Mouse (Mus musculus) kidney, adult 2 months (tissue): Measurements from ENCODE around the gene Hps6. TPM values are rescaled to one million over a fixed set of nuclear protein-coding genes. Genes with fewer than 3 reads are reported as not detected.

ENCODE experiments used
- DNase-seq: peaks from one replicate; pipeline ENCODE4 v3.0.0; 2021
- H3K27ac ChIP-seq: fragments of 200-500 bp; 2 replicates; pipeline ENCODE4 v1.5.1; 2012; ENCODE audit warnings: low read depth, low read length, control low read depth, inconsistent platforms; ENCODE audit not compliant: insufficient read depth
- H3K27me3 ChIP-seq: fragments of 200-500 bp; replicated peaks from 2 replicates; pipeline ENCODE4 v1.6.1; 2012; ENCODE audit warnings: mild to moderate bottlenecking, moderate library complexity, low read length, inconsistent platforms; ENCODE audit not compliant: control insufficient read depth, insufficient read depth
- H3K36me3 ChIP-seq: fragments of 200-500 bp; 2 replicates; pipeline ENCODE4 v1.6.1; 2012; ENCODE audit warnings: mild to moderate bottlenecking, moderate library complexity, low read length, inconsistent platforms; ENCODE audit not compliant: control insufficient read depth, insufficient read depth
- H3K4me1 ChIP-seq: fragments of 200-500 bp; 2 replicates; pipeline ENCODE4 v1.6.1; 2011; ENCODE audit warnings: low read length; ENCODE audit not compliant: control insufficient read depth, insufficient read depth
- H3K4me3 ChIP-seq: fragments of 200-500 bp; 2 replicates; pipeline ENCODE4 v1.5.1; 2011; ENCODE audit warnings: mild to moderate bottlenecking, low read depth, low read length, control low read depth; ENCODE audit not compliant: insufficient read depth
- CTCF ChIP-seq: fragments of 200-500 bp; conservative IDR thresholded peaks from 2 replicates; pipeline ENCODE4 v1.5.1; 2011; ENCODE audit warnings: low read depth, mild to moderate bottlenecking, control low read depth, low read length, moderate library complexity, mixed read lengths; ENCODE audit not compliant: insufficient read depth, insufficient read length
- POLR2A ChIP-seq: fragments of 200-500 bp; IDR thresholded peaks from one replicate; pipeline ENCODE4 v1.6.1; 2011; ENCODE audit warnings: low read depth, low read length, control low read depth
- WGBS: fragments of 180-500 bp; shearing (Covaris S2); methylation state at CpG from one replicate; pipeline ENCODE4 v1.1.7; 2018; 5-methylcytosine and 5-hydroxymethylcytosine counted together
- polyA plus RNA-seq: library from polyadenylated mRNA; depleted of rRNA; stranded (reverse); fragments of >200 nt; gene quantifications from 2 replicates; pipeline ENCODE4 v1.2.3, GENCODE M21; 2012

The Hps6 gene
- polyA plus RNA-seq, 1 experiment = 4.8 TPM

DNA sequence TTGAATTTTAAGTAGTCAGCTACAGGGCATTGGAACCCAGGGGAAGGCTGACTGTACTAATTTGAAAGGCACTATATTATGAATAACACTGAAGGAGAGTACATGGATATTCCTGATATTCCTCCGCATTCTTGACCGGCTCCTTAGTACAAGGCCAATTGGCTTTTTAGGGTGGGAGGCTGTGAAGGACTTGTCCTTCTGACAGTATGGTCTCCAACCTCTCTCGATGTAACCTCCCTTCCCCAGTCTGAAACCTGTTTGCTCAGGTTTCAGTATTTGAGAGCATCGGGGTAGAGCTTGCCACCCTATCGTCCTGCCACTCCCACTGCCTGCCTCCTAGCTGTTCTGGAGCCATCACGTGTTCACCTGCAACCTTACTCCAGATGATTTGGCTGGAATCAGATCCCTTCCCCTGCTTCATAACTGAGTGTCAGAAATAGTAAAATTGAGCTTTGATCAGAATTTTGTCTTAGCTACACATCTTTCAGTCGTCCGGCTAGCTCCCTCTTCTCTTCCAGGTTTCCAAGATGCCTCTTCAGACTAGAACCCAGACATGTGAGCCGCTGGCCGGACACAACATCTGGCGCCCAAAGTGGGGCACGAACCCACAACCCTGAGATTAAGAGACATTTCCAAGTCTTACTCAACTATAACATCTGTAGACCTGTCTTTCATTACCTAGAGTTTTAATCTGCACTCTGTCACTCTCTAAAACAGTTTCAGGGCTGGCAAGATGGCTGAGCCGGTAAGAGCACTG is 9.1 kb upstream of the Hps6 start:
- TF ChIP-seq CTCF (no peak), POLR2A (no peak)
- H3K4me1 ChIP-seq = peaks cover 20% of the 10 kb centered on the region
- WGBS = 69% methylated on average over 13 of the region's 13 CpGs

DNA sequence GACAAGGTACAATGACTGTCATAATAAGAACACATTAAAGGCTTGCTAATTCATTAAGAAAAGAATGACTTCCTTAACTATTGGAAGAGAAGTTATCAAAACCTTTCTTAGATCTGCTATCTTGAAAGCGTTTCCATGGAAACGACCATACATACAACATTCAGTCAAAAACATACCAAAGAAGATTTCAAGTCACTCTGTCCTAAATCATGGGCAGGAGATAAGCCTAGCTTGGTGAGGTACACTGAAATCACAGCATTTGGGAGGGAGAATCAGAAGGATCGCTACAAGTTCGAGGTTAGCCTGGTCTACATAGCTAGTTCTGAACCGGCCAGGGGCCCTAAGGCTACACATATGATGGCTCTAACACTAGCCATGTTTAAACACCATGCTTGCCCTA is 5.9 kb upstream of the Hps6 start:
- Histone ChIP-seq H3K4me3 (peak overlapping the region; percentile 80), H3K27ac (peak overlapping the region; percentile 98), H3K36me3 (no peaks in the 10 kb centered on the region), H3K4me1 (peaks cover 20% of the 10 kb centered on the region), H3K27me3 (no peaks in the 10 kb centered on the region)
- TF ChIP-seq CTCF (no peak), POLR2A (no peak)
- no peak for DNase-seq
- 54% methylated on average over 5 of the region's 5 CpGs for WGBS

More for the DNA sequence above, 9.1 kb upstream of the Hps6 start:
- DNase-seq = peak; percentile 76
- Histone ChIP-seq H3K4me3 (no peak overlapping the region), H3K27me3 (no peaks in the 10 kb centered on the region), H3K36me3 (no peaks in the 10 kb centered on the region), H3K27ac (peak overlapping the region; percentile 97)

DNA sequence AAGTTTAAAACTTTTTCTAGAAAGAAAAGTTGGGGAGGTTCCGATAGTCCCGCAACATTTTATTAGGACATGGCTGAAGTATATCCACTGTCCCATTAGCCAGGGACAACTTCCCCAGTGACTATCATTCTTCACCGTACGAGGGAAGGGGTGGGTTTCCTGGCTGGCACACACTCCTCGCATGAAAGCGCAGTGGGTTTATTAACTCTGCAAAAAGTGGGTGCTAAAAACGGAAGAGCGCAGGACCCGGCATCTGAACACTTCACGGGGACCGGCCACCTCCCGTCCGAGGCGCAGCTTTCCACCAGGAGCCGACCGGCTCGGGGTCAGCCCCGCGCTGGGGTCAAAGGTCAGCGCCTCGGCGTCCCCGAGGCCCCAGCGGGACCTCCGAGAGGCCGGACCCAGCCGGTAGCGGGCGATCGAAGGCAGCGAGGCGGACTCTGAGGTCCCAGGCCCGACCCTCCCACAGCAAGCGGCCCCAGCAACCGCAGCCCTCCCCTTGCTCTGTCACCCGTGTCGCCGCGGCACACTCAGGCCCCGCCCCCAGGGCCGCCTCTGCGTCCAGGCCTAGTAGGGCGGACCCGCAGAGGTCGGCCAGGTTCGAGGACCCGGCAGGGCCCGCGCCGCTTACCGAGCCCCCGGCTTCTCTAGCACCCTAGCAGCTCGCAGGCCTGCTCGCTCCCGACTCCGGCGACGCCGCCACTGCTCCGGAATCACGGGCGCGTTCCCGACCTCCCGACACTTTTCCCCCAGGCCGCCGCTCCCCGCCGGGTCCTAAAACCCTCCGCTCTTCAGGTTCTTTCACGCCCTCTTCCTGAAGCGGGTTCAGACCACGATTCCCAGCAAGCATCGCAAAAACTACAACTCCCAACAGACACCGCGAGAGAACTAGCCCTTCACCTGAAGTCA is 5.3 kb upstream of the Hps6 start, which contains the start of gene Armh3:
Gene Armh3 (minus strand): TSS at position 704 of the 909 bp plus-strand sequence.
- Histone ChIP-seq H3K27ac (peak within 1 kb of the TSS; percentile 98), H3K4me3 (peak within 1 kb of the TSS; percentile 80), H3K27me3 (no peaks in the 10 kb centered on the region), H3K4me1 (peaks cover 24% of the 10 kb centered on the region), H3K36me3 (no peaks in the 10 kb centered on the region)
- TF ChIP-seq CTCF = no peak
- DNase-seq = peak; percentile 97
- under 1% methylated on average over 76 of the region's 76 CpGs for WGBS

DNA sequence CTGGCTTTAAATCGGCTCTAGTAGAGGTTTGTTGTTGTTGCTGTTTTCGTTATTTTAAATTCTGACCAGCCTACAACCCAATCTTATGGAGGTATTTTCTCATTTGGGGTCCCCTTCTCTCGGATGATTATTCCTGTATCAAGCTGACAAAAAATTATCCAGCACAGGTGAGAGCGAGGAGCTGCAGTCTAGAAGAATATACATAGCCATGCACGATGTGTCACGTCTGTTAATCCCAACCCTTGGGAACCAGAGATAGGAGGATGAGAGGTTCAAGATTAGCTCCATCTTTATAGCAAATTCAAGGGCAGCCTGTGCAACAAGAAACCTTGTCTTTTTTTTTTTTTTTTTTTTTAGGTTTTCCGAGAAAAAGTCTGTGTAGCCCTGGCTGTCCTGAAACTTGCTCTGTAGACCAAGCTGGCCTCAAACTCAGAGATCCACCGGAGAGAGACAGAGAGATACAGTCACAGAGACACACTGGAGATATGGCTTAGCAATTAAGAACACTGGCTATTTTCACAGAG is 4.6 kb upstream of the Hps6 start:
- Histone ChIP-seq H3K36me3 (no peaks in the 10 kb centered on the region), H3K27me3 (no peaks in the 10 kb centered on the region), H3K4me3 (peak overlapping the region; percentile 80), H3K4me1 (peaks cover 21% of the 10 kb centered on the region), H3K27ac (peak overlapping the region; percentile 71)
- DNase-seq = no peak
- TF ChIP-seq CTCF = no peak
- no peak for TF ChIP-seq POLR2A
- 6% methylated on average over 8 of the region's 8 CpGs for WGBS

DNA sequence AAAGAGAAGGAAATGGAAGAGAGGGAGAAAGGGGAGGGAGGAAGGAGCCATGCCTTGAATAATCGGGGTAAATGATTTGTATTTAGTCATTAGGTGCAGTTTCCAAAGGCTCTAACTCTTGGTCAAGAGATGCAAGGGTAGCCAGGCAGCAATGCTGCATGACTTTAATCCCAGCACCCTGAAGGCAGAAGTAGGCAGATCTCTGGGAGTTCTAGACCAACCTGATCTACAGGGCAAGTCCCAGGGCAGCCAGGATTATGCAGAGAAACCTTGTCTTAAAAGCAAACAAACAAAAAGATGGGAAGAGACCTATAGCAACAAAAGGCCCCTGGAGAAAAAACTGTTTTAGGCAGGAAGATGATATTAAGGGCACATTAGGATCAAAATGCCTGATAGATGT is 3.9 kb upstream of the Hps6 start:
- WGBS = 50% methylated on average over 1 of the region's 1 CpGs
- peaks cover 15% of the 10 kb centered on the region for H3K4me1 ChIP-seq
- no peak for DNase-seq

DNA sequence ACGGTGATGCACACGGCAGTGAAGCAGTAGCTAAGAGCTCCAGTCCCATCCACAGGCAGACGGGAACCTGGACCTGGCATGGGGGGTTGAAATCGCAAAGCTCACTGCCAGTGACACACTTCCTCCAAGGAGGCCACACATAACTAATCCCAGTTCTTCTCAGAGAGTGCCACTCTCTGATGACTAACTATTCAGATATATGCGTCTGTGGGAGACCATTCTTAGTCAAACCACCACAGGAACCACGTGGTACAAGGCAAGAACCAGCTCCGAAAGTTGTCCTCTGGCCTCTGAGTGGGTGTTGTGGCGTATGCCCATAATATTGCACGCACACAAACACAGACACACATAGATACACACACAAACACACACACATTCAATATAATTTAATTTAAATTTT is 1.0 kb upstream of the Hps6 start:
- no peak overlapping the region for H3K4me3 ChIP-seq
- H3K27me3 ChIP-seq = no peaks in the 10 kb centered on the region
- H3K4me1 ChIP-seq = peaks cover 10% of the 10 kb centered on the region
- no peak overlapping the region for H3K27ac ChIP-seq
- TF ChIP-seq CTCF = no peak
- no peak for TF ChIP-seq POLR2A
- DNase-seq = no peak
- WGBS = 77% methylated on average over 9 of the region's 9 CpGs
- no peaks in the 10 kb centered on the region for H3K36me3 ChIP-seq

More for the DNA sequence above, 3.9 kb upstream of the Hps6 start:
- Histone ChIP-seq H3K27me3 (no peaks in the 10 kb centered on the region), H3K4me3 (no peak overlapping the region), H3K36me3 (no peaks in the 10 kb centered on the region), H3K27ac (no peak overlapping the region)
- no peak for TF ChIP-seq CTCF
- TF ChIP-seq POLR2A = no peak
